Mouse (Mus musculus): ENCODE measurements around the gene Syt9. TPM values are rescaled to one million over a fixed set of nuclear protein-coding genes. Genes with fewer than 3 reads are reported as not detected.

The Syt9 gene
- polyA plus RNA-seq, 1 experiment from 2014 or later = 3.0 TPM

GRCm38 (mm10) chr7:107521411-107521810, 150.9 kb downstream of the Syt9 start:
- WGBS = 82% methylated on average over 6 of the region's 6 CpGs
- no peak overlapping the region for H3K4me2 ChIP-seq (replicated peaks)
- no peak for ATAC-seq (ENCODE audit: low FRiP score, low read depth)
- no peak overlapping the region for H3K27ac ChIP-seq
- H3K4me3 ChIP-seq = no peak overlapping the region
- no peaks in the 10 kb centered on the region for H3K36me3 ChIP-seq
- no peak overlapping the region for H3K9ac ChIP-seq
- H3K27me3 ChIP-seq = no peaks in the 10 kb centered on the region
- peaks cover 14% of the 10 kb centered on the region for H3K4me1 ChIP-seq
- H3K9me3 ChIP-seq = no peaks in the 10 kb centered on the region

GRCm38 (mm10) chr7:107526299-107526698, 155.8 kb downstream of the Syt9 start:
- no peaks in the 10 kb centered on the region for H3K36me3 ChIP-seq
- WGBS = 17% methylated on average over 1 of the region's 1 CpGs
- no peak for ATAC-seq (ENCODE audit: low FRiP score, low read depth)
- no peak overlapping the region for H3K4me2 ChIP-seq (replicated peaks)
- no peaks in the 10 kb centered on the region for H3K4me1 ChIP-seq
- H3K9ac ChIP-seq = no peak overlapping the region
- H3K27me3 ChIP-seq = no peaks in the 10 kb centered on the region
- no peak overlapping the region for H3K27ac ChIP-seq
- H3K9me3 ChIP-seq = 0 out of 2 replicates have a peak, but pooled peaks cover 3% of the 10 kb centered on the region
- H3K4me3 ChIP-seq = no peak overlapping the region

- 57% methylated on average over 3 of the region's 3 CpGs for WGBS
Observed at GRCm38 (mm10) chr7:107528169-107528772, 157.7 kb downstream of the Syt9 start.

GRCm38 (mm10) chr7:107529364-107529763, 158.8 kb downstream of the Syt9 start:
- Histone ChIP-seq H3K27me3 (no peaks in the 10 kb centered on the region), H3K27ac (no peak overlapping the region), H3K36me3 (no peaks in the 10 kb centered on the region), H3K4me3 (no peak overlapping the region), H3K9ac (no peak overlapping the region), H3K9me3 (peaks cover 6% of the 10 kb centered on the region; the same call in 1 of the 2 replicates), H3K4me1 (no peaks in the 10 kb centered on the region), H3K4me2 (replicated peaks) (no peak overlapping the region)
- ATAC-seq (ENCODE audit: low FRiP score, low read depth) = no peak
- WGBS = 67% methylated on average over 5 of the region's 5 CpGs

More at GRCm38 (mm10) chr7:107528169-107528772, 157.7 kb downstream of the Syt9 start:
- Histone ChIP-seq H3K9me3 (peaks cover 6% of the 10 kb centered on the region; the same call in 1 of the 2 replicates), H3K27me3 (no peaks in the 10 kb centered on the region), H3K36me3 (no peaks in the 10 kb centered on the region), H3K9ac (no peak overlapping the region), H3K27ac (no peak overlapping the region), H3K4me2 (replicated peaks) (no peak overlapping the region), H3K4me3 (no peak overlapping the region), H3K4me1 (no peaks in the 10 kb centered on the region)
- ATAC-seq (ENCODE audit: low FRiP score, low read depth) = no peak

GRCm38 (mm10) chr7:107535311-107535710, 164.8 kb downstream of the Syt9 start:
- Histone ChIP-seq H3K9me3 (peaks cover 6% of the 10 kb centered on the region; the same call in 1 of the 2 replicates), H3K4me2 (replicated peaks) (no peak overlapping the region), H3K36me3 (no peaks in the 10 kb centered on the region), H3K4me3 (no peak overlapping the region), H3K27ac (no peak overlapping the region), H3K27me3 (no peaks in the 10 kb centered on the region), H3K4me1 (no peaks in the 10 kb centered on the region), H3K9ac (no peak overlapping the region)
- 76% methylated on average over 4 of the region's 4 CpGs for WGBS
- ATAC-seq (ENCODE audit: low FRiP score, low read depth) = no peak

- Histone ChIP-seq H3K4me2 (replicated peaks) (no peak overlapping the region), H3K9me3 (peaks cover under 1% of the 10 kb centered on the region; the same call in 1 of the 2 replicates), H3K4me3 (no peak overlapping the region), H3K9ac (no peak overlapping the region), H3K36me3 (no peaks in the 10 kb centered on the region), H3K27me3 (no peaks in the 10 kb centered on the region), H3K27ac (no peak overlapping the region), H3K4me1 (no peaks in the 10 kb centered on the region)
- 70% methylated on average over 6 of the region's 6 CpGs for WGBS
- ATAC-seq (ENCODE audit: low FRiP score, low read depth) = no peak
Observed at GRCm38 (mm10) chr7:107536516-107536915, 166.0 kb downstream of the Syt9 start.

- H3K4me3 ChIP-seq = no peak overlapping the region
- H3K27ac ChIP-seq = no peak overlapping the region
- no peak for ATAC-seq (ENCODE audit: low FRiP score, low read depth)
- H3K27me3 ChIP-seq = no peaks in the 10 kb centered on the region
- no peaks in the 10 kb centered on the region for H3K36me3 ChIP-seq
- no peaks in the 10 kb centered on the region for H3K4me1 ChIP-seq
- no peak overlapping the region for H3K4me2 ChIP-seq (replicated peaks)
- WGBS = 48% methylated on average over 4 of the region's 4 CpGs
- H3K9ac ChIP-seq = no peak overlapping the region
- H3K9me3 ChIP-seq = no peaks in the 10 kb centered on the region
Observed at GRCm38 (mm10) chr7:107540034-107540433, 169.5 kb downstream of the Syt9 start.

GRCm38 (mm10) chr7:107545011-107545410, 174.5 kb downstream of the Syt9 start:
- WGBS = 49% methylated on average over 1 of the region's 1 CpGs
- no peak for ATAC-seq (ENCODE audit: low FRiP score, low read depth)
- H3K36me3 ChIP-seq = no peaks in the 10 kb centered on the region
- H3K4me2 ChIP-seq (replicated peaks) = no peak overlapping the region
- H3K4me1 ChIP-seq = no peaks in the 10 kb centered on the region
- no peak overlapping the region for H3K4me3 ChIP-seq
- H3K9ac ChIP-seq = no peak overlapping the region
- H3K27me3 ChIP-seq = no peaks in the 10 kb centered on the region
- H3K9me3 ChIP-seq = no peaks in the 10 kb centered on the region
- no peak overlapping the region for H3K27ac ChIP-seq

- no peak for ATAC-seq (ENCODE audit: low FRiP score, low read depth)
- no peak overlapping the region for H3K9ac ChIP-seq
- no peaks in the 10 kb centered on the region for H3K9me3 ChIP-seq
- WGBS = 93% methylated on average over 3 of the region's 3 CpGs
- no peaks in the 10 kb centered on the region; the same call in 1 of the 2 replicates for H3K27me3 ChIP-seq
- no peaks in the 10 kb centered on the region for H3K4me1 ChIP-seq
- no peaks in the 10 kb centered on the region for H3K36me3 ChIP-seq
- H3K4me2 ChIP-seq (replicated peaks) = no peak overlapping the region
- H3K27ac ChIP-seq = no peak overlapping the region
- H3K4me3 ChIP-seq = no peak overlapping the region
Observed at GRCm38 (mm10) chr7:107547872-107548271, 177.3 kb downstream of the Syt9 start.

- no peak for ATAC-seq (ENCODE audit: low FRiP score, low read depth)
Observed at GRCm38 (mm10) chr7:107553461-107553860, 182.9 kb downstream of the Syt9 start.

GRCm38 (mm10) chr7:107555906-107556305, 185.4 kb downstream of the Syt9 start:
- H3K4me3 ChIP-seq = no peak overlapping the region
- H3K9ac ChIP-seq = no peak overlapping the region
- no peaks in the 10 kb centered on the region; the same call in 1 of the 2 replicates for H3K27me3 ChIP-seq
- ATAC-seq (ENCODE audit: low FRiP score, low read depth) = no peak
- no peak overlapping the region for H3K27ac ChIP-seq
- H3K9me3 ChIP-seq = no peaks in the 10 kb centered on the region
- whole genome bisulfite sequencing = 84% methylated on average over 3 of the region's 3 CpGs
- H3K4me2 ChIP-seq (replicated peaks) = no peak overlapping the region
- no peaks in the 10 kb centered on the region for H3K36me3 ChIP-seq
- no peaks in the 10 kb centered on the region for H3K4me1 ChIP-seq

More at GRCm38 (mm10) chr7:107553461-107553860, 182.9 kb downstream of the Syt9 start:
- H3K9ac ChIP-seq = no peak overlapping the region
- H3K4me3 ChIP-seq = no peak overlapping the region
- H3K27ac ChIP-seq = no peak overlapping the region
- no peaks in the 10 kb centered on the region for H3K36me3 ChIP-seq
- 26% methylated on average over 1 of the region's 1 CpGs for WGBS
- no peaks in the 10 kb centered on the region for H3K4me1 ChIP-seq
- no peaks in the 10 kb centered on the region for H3K9me3 ChIP-seq
- H3K27me3 ChIP-seq = no peaks in the 10 kb centered on the region; the same call in 1 of the 2 replicates
- no peak overlapping the region for H3K4me2 ChIP-seq (replicated peaks)

- ATAC-seq (ENCODE audit: low FRiP score, low read depth) = no peak
- no peaks in the 10 kb centered on the region for H3K27me3 ChIP-seq
- H3K4me3 ChIP-seq = no peak overlapping the region
- H3K4me1 ChIP-seq = no peaks in the 10 kb centered on the region
- H3K36me3 ChIP-seq = no peaks in the 10 kb centered on the region
- H3K9ac ChIP-seq = no peak overlapping the region
- H3K4me2 ChIP-seq (replicated peaks) = no peak overlapping the region
- no peaks in the 10 kb centered on the region for H3K9me3 ChIP-seq
- WGBS = 76% methylated on average over 2 of the region's 2 CpGs
- H3K27ac ChIP-seq = no peak overlapping the region
Observed at GRCm38 (mm10) chr7:107560675-107561074, 190.1 kb downstream of the Syt9 start.

- Histone ChIP-seq H3K9me3 (no peaks in the 10 kb centered on the region), H3K9ac (no peak overlapping the region), H3K27ac (no peak overlapping the region), H3K36me3 (no peaks in the 10 kb centered on the region), H3K4me2 (replicated peaks) (no peak overlapping the region), H3K27me3 (no peaks in the 10 kb centered on the region), H3K4me3 (no peak overlapping the region), H3K4me1 (peaks cover 5% of the 10 kb centered on the region)
- ATAC-seq (ENCODE audit: low FRiP score, low read depth) = no peak
- WGBS = 76% methylated on average over 3 of the region's 3 CpGs
Observed at GRCm38 (mm10) chr7:107561584-107561983, 191.1 kb downstream of the Syt9 start.
